Comparison of ENCODE assay signal across 8 mouse cellular contexts in genomic region chrX:103821832-103822196, GRCm38 (mm10). TPM values are rescaled to one million over a fixed set of nuclear protein-coding genes. Genes with fewer than 3 reads are reported as not detected.
A peak's percentile ranks its signal among the peaks of the same experiment; 100 is the strongest.
DNase-seq lines count a peak whose midpoint lies in the region; ATAC-seq and TF ChIP-seq lines count a peak whose summit lies in the region.

Gene Slc16a2, minus strand, starts transcription at chrX:103821983.

- H3K4me3 ChIP-seq in ES-Bruce4 (ENCODE audit: low read depth, low read length), result peak within 1 kb of the TSS; percentile 67
- peak within 1 kb of the TSS; percentile 50 for H3K4me3 ChIP-seq in forebrain, postnatal 0 days (ENCODE audit: low read depth, low read length)
- H3K4me3 ChIP-seq in lung, embryonic 15.5 days, result peak within 1 kb of the TSS; percentile 56

- peaks cover 5% of the 10 kb centered on the region; the same call in 1 of the 2 replicates for H3K27me3 ChIP-seq in ES-Bruce4 (ENCODE audit: control insufficient read depth, insufficient read depth, low read length, poor library complexity, severe bottlenecking)
- no peaks in the 10 kb centered on the region; the same call in 1 of the 2 replicates for H3K27me3 ChIP-seq in forebrain, postnatal 0 days (ENCODE audit: insufficient read depth, low read length)
- H3K27me3 ChIP-seq in lung, embryonic 15.5 days, result peaks cover 38% of the 10 kb centered on the region

- H3K27ac ChIP-seq in ES-Bruce4 (ENCODE audit: insufficient read depth, low read length), result no peak within 1 kb of the TSS
- H3K27ac ChIP-seq in forebrain, postnatal 0 days (ENCODE audit: low read depth, low read length), result peak within 1 kb of the TSS; percentile 79
- peak within 1 kb of the TSS; percentile 89 for H3K27ac ChIP-seq in lung, embryonic 15.5 days

- peak within 1 kb of the TSS; percentile 43 for H3K9ac ChIP-seq in ES-Bruce4 (ENCODE audit: low read depth, poor library complexity, severe bottlenecking)
- peak within 1 kb of the TSS; percentile 62 for H3K9ac ChIP-seq in forebrain, postnatal 0 days
- peak within 1 kb of the TSS; percentile 56 for H3K9ac ChIP-seq in lung, embryonic 15.5 days

- DNase-seq in cerebellum, adult 11-12 months, result peak; percentile 61
- DNase-seq in forebrain, postnatal 0 days, result peak; percentile 83
- peak; percentile 60 for DNase-seq in layer of hippocampus, adult 9-11 months
- DNase-seq in ovary, adult 18-20 months (ENCODE audit: low spot score), result peak; percentile 52
- peak; percentile 40 for DNase-seq in thymus, postnatal 14 days

- no peak for TF ChIP-seq CTCF in ES-Bruce4 (IDR thresholded peaks at IDR 0.05; ENCODE audit: low read depth, low read length)
- no peak for TF ChIP-seq CTCF in forebrain, postnatal 0 days (IDR thresholded peaks at IDR 0.05; ENCODE audit: low read depth)

- WGBS in forebrain, postnatal 0 days, result 32% methylated on average over 16 of the region's 17 CpGs
- 17% methylated on average over 17 of the region's 17 CpGs for WGBS in lung, embryonic 15.5 days

- H3K4me2 ChIP-seq in forebrain, postnatal 0 days (ENCODE audit: low read depth), result peak within 1 kb of the TSS; percentile 72
- peak within 1 kb of the TSS; percentile 92 for H3K4me2 ChIP-seq in lung, embryonic 15.5 days

- ATAC-seq in forebrain, postnatal 0 days, result peak; percentile 91
- ATAC-seq in hematopoietic stem cell, adult 5-6 weeks (replicated peaks in 1 of 2; ENCODE audit: insufficient read depth in 1 of 2, low FRiP score in 2 of 2, low TSS enrichment in 1 of 2, low read depth in 1 of 2, poor library complexity in 2 of 2, severe bottlenecking in 2 of 2), result peak; percentile 89 to 91
- ATAC-seq in lung, embryonic 15.5 days (ENCODE audit: borderline replicate concordance, extremely low read depth, low FRiP score, low TSS enrichment), result peak; percentile 92

- no peak for TF ChIP-seq EP300 in ES-Bruce4 (IDR thresholded peaks at IDR 0.05; ENCODE audit: insufficient read depth, low read depth, low read length)

- no peaks in the 10 kb centered on the region for H3K36me3 ChIP-seq in ES-Bruce4 (ENCODE audit: control insufficient read depth, insufficient read depth, low read length, poor library complexity, severe bottlenecking)
- H3K36me3 ChIP-seq in forebrain, postnatal 0 days (ENCODE audit: insufficient read depth), result no peaks in the 10 kb centered on the region
- H3K36me3 ChIP-seq in lung, embryonic 15.5 days, result no peaks in the 10 kb centered on the region

- no peak for TF ChIP-seq POLR2A in ES-Bruce4 (IDR thresholded peaks at IDR 0.05; ENCODE audit: insufficient read depth, low read length)

- no peaks in the 10 kb centered on the region for H3K9me3 ChIP-seq in ES-Bruce4 (replicated peaks; ENCODE audit: control insufficient read depth, insufficient read depth, low read length, poor library complexity, severe bottlenecking)
- H3K9me3 ChIP-seq in forebrain, postnatal 0 days (ENCODE audit: low read length), result no peaks in the 10 kb centered on the region
- no peaks in the 10 kb centered on the region for H3K9me3 ChIP-seq in lung, embryonic 15.5 days

- no peaks in the 10 kb centered on the region for H3K4me1 ChIP-seq in ES-Bruce4 (ENCODE audit: control insufficient read depth, insufficient read depth, low read length)
- no peaks in the 10 kb centered on the region for H3K4me1 ChIP-seq in forebrain, postnatal 0 days (ENCODE audit: insufficient read depth)
- peaks cover 5% of the 10 kb centered on the region; the same call in 1 of the 2 replicates for H3K4me1 ChIP-seq in lung, embryonic 15.5 days

RNA-seq across cellular contexts. Expression of gene Slc16a2, which starts in this region (rescaled TPM):
- polyA plus RNA-seq in ES-Bruce4 (2011; ENCODE audit: insufficient read depth, insufficient read length, low read depth, missing spikeins), result 12.1 and 14.2 TPM in 2 replicates
- total RNA-seq in forebrain, postnatal 0 days (2014; rRNA removed), result 46.7 and 53.8 TPM in 2 replicates
- polyA plus RNA-seq in forebrain, postnatal 0 days (2015; fragmentation: Nextera tagmentation; extraction: Ambion mirVana), result 52.3 and 53.5 TPM in 2 replicates
- 0.69 and 2.6 TPM in 2 replicates for total RNA-seq in hematopoietic stem cell, adult 5-6 weeks (2017)
- polyA plus RNA-seq in lung, embryonic 15.5 days (2015; fragmentation: Nextera tagmentation; extraction: Ambion mirVana), result 14.0 and 15.8 TPM in 2 replicates

Comparison
In these comparisons a context has a peak if more than half of its experiments do, and no peak if none do; other contexts are left out.
1. RNA of gene Slc16a2 (total RNA-seq): 46.7 to 53.8 TPM in forebrain, postnatal 0 days; 0.69 to 2.6 TPM in hematopoietic stem cell, adult 5-6 weeks; every median in the first group is over 10 times any median in the second.
2. Peak in every context shown above with its lines, with median percentiles within 50 percentile points of each other: H3K4me3 ChIP-seq, H3K9ac ChIP-seq, DNase-seq and ATAC-seq.